Mouse (Mus musculus) heart, embryonic 11.5 days (tissue): Measurements from ENCODE around the gene 9130230L23Rik. TPM values are rescaled to one million over a fixed set of nuclear protein-coding genes. Genes with fewer than 3 reads are reported as not detected.
"Not testable (repeated sequence)": the region's sequence is repeated elsewhere in the genome, so short reads cannot be mapped to it uniquely, and the experiment has no call there.

Experiments
- ATAC-seq: fragments of 200-750 bp; cut with Nextera tagmentation; replicated peaks from 2 replicates; pipeline ENCODE4 v1.8.0; 2017; ENCODE audit warnings: moderate library complexity; ENCODE audit not compliant: insufficient number of reproducible peaks, low FRiP score, low TSS enrichment
- H3K27ac ChIP-seq: fragments of 300-500 bp; sonication (generic); 2 replicates; pipeline ENCODE4 v1.5.1; 2014; ENCODE audit warnings: mild to moderate bottlenecking, low read depth, low read length
- H3K27me3 ChIP-seq: fragments of 300-500 bp; sonication (generic); 2 replicates; pipeline ENCODE4 v1.6.1; 2014; ENCODE audit warnings: mild to moderate bottlenecking, low read length, mixed read lengths; ENCODE audit not compliant: control insufficient read depth, insufficient read depth
- H3K36me3 ChIP-seq: fragments of 300-500 bp; sonication (generic); 2 replicates; pipeline ENCODE4 v1.6.1; 2014; ENCODE audit warnings: mild to moderate bottlenecking, low read length, moderate library complexity, mixed read lengths; ENCODE audit not compliant: control insufficient read depth, insufficient read depth
- H3K4me1 ChIP-seq: fragments of 300-500 bp; sonication (generic); 2 replicates; pipeline ENCODE4 v1.6.1; 2014; ENCODE audit warnings: low read length; ENCODE audit not compliant: control insufficient read depth, insufficient read depth
- H3K4me2 ChIP-seq: fragments of 300-500 bp; sonication (generic); 2 replicates; pipeline ENCODE4 v1.6.1; 2014; ENCODE audit warnings: mild to moderate bottlenecking, moderate library complexity
- H3K4me3 ChIP-seq: fragments of 300-500 bp; sonication (generic); 2 replicates; pipeline ENCODE4 v1.5.1; 2014; ENCODE audit warnings: low read depth, low read length
- H3K9ac ChIP-seq: fragments of 300-500 bp; sonication (generic); 2 replicates; pipeline ENCODE4 v1.6.1; 2014; ENCODE audit warnings: mild to moderate bottlenecking, low read depth, low read length, moderate library complexity
- H3K9me3 ChIP-seq: fragments of 300-500 bp; sonication (generic); replicated peaks from 2 replicates; pipeline ENCODE4 v1.6.1; 2016; ENCODE audit warnings: low read length; ENCODE audit not compliant: control insufficient read depth
- WGBS: fragments of 180-500 bp; shearing (Covaris S2); extraction: QIAGEN DNeasy Blood & Tissue Kit; methylation state at CpG from one replicate; pipeline ENCODE4 v1.1.7; 2014; ENCODE audit not compliant: insufficient replicate concordance; 5-methylcytosine and 5-hydroxymethylcytosine counted together
- polyA plus RNA-seq: library from polyadenylated mRNA; unstranded; fragments of >200 nt; fragmentation: Nextera tagmentation; extraction: Ambion mirVana; gene quantifications from 2 replicates; pipeline ENCODE4 v1.2.1, GENCODE M21; 2014

Gene 9130230L23Rik
- polyA plus RNA-seq, 1 experiment from 2014 or later = 0.29 TPM

DNA sequence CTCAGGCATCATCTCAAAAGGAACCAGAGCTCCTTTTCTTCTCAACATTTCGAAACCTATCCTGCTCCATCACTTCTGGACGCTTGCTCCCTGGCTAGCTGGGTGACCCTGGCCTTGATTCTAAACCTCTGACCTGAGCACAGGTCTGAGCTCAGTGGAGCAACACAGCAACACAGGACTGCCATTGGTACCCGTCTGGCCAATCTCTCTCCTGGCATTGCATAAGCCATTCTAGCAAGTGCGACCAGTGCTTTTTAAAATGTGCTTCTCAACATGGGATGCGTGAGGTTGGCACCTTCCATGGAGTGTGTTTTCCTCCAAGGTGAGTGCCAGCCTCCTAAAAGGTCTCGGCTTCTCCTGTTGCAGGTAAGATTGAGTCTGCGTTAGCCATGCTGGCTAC, 5.0 kb downstream of the 9130230L23Rik start:
- no peak overlapping the region for H3K9ac ChIP-seq
- H3K4me2 ChIP-seq = no peak overlapping the region
- H3K4me1 ChIP-seq = 0 out of 2 replicates have a peak, but pooled peaks cover 1% of the 10 kb centered on the region
- 74% methylated on average over 7 of the region's 7 CpGs for WGBS
- no peak overlapping the region for H3K4me3 ChIP-seq
- no peaks in the 10 kb centered on the region for H3K9me3 ChIP-seq
- ATAC-seq = no peak
- H3K27me3 ChIP-seq = no peaks in the 10 kb centered on the region
- no peak overlapping the region for H3K27ac ChIP-seq
- no peaks in the 10 kb centered on the region for H3K36me3 ChIP-seq

DNA sequence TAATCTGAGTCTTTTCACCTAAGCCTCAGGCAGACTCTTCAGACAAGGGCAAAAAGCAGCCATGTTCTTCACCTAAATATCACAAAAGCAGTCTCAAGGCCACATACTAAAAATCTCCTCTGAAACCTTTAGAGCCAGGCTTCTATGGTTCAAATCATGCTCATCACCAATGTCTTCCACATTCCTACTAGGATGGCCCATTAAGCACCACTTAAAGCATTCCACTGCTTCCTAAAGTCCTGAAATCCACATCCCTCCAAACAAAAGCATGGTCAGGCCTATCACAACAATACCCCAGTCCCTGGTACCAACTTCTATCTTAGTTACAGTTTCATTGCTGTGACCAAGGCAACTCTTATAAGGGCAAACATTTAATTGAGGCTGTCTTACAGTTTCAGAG, 6.3 kb downstream of the 9130230L23Rik start:
- no peak for ATAC-seq
- Histone ChIP-seq H3K4me1 (no peaks in the 10 kb centered on the region), H3K4me2 (no peak overlapping the region), H3K27me3 (no peaks in the 10 kb centered on the region), H3K36me3 (no peaks in the 10 kb centered on the region), H3K9me3 (no peaks in the 10 kb centered on the region), H3K27ac (no peak overlapping the region), H3K4me3 (no peak overlapping the region), H3K9ac (no peak overlapping the region)

- Histone ChIP-seq H3K27ac (no peak overlapping the region), H3K4me2 (no peak overlapping the region), H3K9me3 (no peaks in the 10 kb centered on the region), H3K36me3 (no peaks in the 10 kb centered on the region), H3K4me1 (no peaks in the 10 kb centered on the region), H3K9ac (no peak overlapping the region), H3K27me3 (no peaks in the 10 kb centered on the region), H3K4me3 (no peak overlapping the region)
- no peak for ATAC-seq
- WGBS = 62% methylated on average over 6 of the region's 6 CpGs
Observed at GRCm38 (mm10) chr5:65994643-65995042, 9.4 kb downstream of the 9130230L23Rik start.

DNA sequence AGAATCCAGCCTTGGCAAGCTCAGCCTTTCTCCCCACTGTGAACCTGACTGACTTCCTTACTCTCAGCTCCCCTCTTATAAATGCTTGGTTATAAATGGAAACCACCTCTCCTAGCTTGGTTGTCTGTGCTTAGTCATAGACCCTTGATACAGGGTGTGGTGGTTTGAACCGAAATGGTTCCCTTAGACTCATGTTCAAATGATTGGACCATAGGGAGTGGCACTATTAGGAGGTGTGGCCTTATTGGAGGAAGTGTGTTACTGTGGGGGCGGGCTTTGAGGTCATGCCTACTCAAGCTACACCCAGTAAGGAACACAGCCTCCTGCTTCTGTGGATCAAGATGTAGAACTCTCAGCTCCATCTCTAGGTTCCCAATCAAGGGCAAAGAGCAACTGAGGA, 12.9 kb downstream of the 9130230L23Rik start:
- H3K36me3 ChIP-seq = no peaks in the 10 kb centered on the region
- no peaks in the 10 kb centered on the region for H3K9me3 ChIP-seq
- ATAC-seq = no peak
- H3K27ac ChIP-seq = no peak overlapping the region
- H3K4me1 ChIP-seq = no peaks in the 10 kb centered on the region
- no peak overlapping the region for H3K9ac ChIP-seq
- 59% methylated on average over 2 of the region's 2 CpGs for WGBS
- H3K4me3 ChIP-seq = no peak overlapping the region
- no peaks in the 10 kb centered on the region for H3K27me3 ChIP-seq
- H3K4me2 ChIP-seq = no peak overlapping the region

DNA sequence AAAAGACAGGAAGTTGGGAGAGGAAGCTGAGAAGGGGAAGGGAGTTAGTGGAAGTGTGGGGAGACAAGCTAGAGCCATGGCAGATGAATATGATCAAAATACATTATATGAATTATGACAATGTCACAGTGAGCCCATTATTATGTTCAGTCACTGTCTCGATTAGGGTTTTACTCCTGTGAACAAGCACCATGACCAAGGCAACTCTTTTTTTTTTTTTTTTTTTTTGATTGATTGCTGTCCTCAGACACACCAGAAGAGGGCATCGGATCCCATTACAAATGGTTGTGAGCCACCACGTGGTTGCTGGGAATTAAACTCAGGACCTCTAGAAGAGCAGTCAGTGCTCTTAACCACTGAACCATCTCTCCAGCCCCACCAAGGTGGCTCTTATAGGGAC, 17.1 kb downstream of the 9130230L23Rik start:
- H3K9me3 ChIP-seq, H3K36me3 ChIP-seq, H3K27me3 ChIP-seq, H3K27ac ChIP-seq, H3K4me3 ChIP-seq, ATAC-seq, H3K4me2 ChIP-seq, H3K4me1 ChIP-seq, H3K9ac ChIP-seq: not testable (repeated sequence)
- 68% methylated on average over 3 of the region's 3 CpGs for WGBS

DNA sequence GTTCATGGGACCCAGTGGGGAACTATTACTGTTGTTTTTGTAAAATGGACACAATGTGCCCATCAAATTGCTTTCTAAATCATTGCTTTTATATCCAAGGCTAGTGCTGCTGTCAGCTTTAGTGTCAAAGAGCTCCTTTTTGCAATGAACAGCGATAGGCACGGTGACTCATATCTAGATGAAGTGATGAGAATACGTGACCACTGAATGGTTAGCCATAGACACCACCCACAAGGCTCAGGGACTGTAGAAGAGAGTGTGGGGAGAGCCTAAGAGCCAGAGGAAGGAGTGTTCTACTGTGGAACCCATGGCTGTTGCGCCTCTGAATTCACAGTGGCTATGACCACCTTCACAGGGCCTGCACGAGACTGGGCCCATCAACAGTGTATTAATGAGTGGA, 17.7 kb downstream of the 9130230L23Rik start:
- 81% methylated on average over 5 of the region's 5 CpGs for WGBS

DNA sequence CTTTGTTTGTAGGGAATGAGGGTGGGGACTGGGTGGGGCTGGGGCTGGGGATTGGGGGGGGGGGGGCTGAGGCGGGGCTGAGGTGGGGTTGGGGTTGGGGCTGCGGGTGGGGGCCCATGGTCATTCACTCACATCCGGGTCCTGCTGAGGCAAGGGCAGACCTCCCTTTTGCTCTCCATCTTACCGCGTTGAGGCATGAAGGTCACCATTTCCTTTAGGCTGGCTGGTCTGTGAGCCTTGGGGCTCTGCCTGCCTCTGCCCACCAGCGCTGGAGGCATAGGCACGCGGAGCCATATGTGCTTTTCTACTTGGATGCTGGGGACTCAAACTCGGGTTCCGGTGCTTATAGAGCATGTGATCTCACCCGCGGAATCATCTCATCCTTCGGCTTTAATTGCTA, 28.4 kb downstream of the 9130230L23Rik start:
- ATAC-seq = no peak
- no peaks in the 10 kb centered on the region for H3K36me3 ChIP-seq
- WGBS = 82% methylated on average over 13 of the region's 13 CpGs

More for the DNA sequence above, 17.7 kb downstream of the 9130230L23Rik start:
- H3K9me3 ChIP-seq = no peaks in the 10 kb centered on the region
- ATAC-seq = no peak
- H3K9ac ChIP-seq = no peak overlapping the region
- no peaks in the 10 kb centered on the region for H3K4me1 ChIP-seq
- no peaks in the 10 kb centered on the region for H3K36me3 ChIP-seq
- H3K4me2 ChIP-seq = no peak overlapping the region
- H3K4me3 ChIP-seq = no peak overlapping the region
- no peak overlapping the region for H3K27ac ChIP-seq
- H3K27me3 ChIP-seq = no peaks in the 10 kb centered on the region

GRCm38 (mm10) chr5:65973189-65973588, 30.9 kb downstream of the 9130230L23Rik start:
- Histone ChIP-seq H3K27ac (no peak overlapping the region), H3K4me2 (no peak overlapping the region), H3K4me1 (no peaks in the 10 kb centered on the region), H3K27me3 (no peaks in the 10 kb centered on the region), H3K4me3 (no peak overlapping the region), H3K36me3 (no peaks in the 10 kb centered on the region), H3K9ac (no peak overlapping the region), H3K9me3 (no peaks in the 10 kb centered on the region)
- 57% methylated on average over 2 of the region's 2 CpGs for WGBS
- no peak for ATAC-seq

More for the DNA sequence above, 28.4 kb downstream of the 9130230L23Rik start:
- Histone ChIP-seq H3K4me1 (no peaks in the 10 kb centered on the region), H3K27me3 (no peaks in the 10 kb centered on the region), H3K9me3 (no peaks in the 10 kb centered on the region), H3K4me3 (no peak overlapping the region), H3K9ac (no peak overlapping the region), H3K27ac (no peak overlapping the region), H3K4me2 (no peak overlapping the region)

GRCm38 (mm10) chr5:65968004-65968403, 36.1 kb downstream of the 9130230L23Rik start:
- no peak overlapping the region for H3K9ac ChIP-seq
- no peak overlapping the region for H3K4me2 ChIP-seq
- H3K4me1 ChIP-seq = no peaks in the 10 kb centered on the region
- H3K4me3 ChIP-seq = no peak overlapping the region
- no peaks in the 10 kb centered on the region for H3K9me3 ChIP-seq
- no peaks in the 10 kb centered on the region for H3K36me3 ChIP-seq
- no peak for ATAC-seq
- no peaks in the 10 kb centered on the region for H3K27me3 ChIP-seq
- H3K27ac ChIP-seq = no peak overlapping the region
- 86% methylated on average over 3 of the region's 3 CpGs for WGBS
